Mouse (Mus musculus) adrenal gland, postnatal 36 days (tissue): ENCODE data around the gene Uba7. TPM values are rescaled to one million over a fixed set of nuclear protein-coding genes. Genes with fewer than 3 reads are reported as not detected.

ENCODE experiments used
- DNase-seq, 2 experiments: peaks; one replicate each; pipeline ENCODE4 v3.0.0; 2021; ENCODE audit warnings: mixed read lengths in 1 of 2
- total RNA-seq, 2 experiments: library from RNA; stranded (reverse); gene quantifications; 2 replicates each; pipeline ENCODE4 v1.2.3; 2021

Gene Uba7
- total RNA-seq, 2 experiments from 2014 or later, result 15.8 to 21.3 TPM

DNA sequence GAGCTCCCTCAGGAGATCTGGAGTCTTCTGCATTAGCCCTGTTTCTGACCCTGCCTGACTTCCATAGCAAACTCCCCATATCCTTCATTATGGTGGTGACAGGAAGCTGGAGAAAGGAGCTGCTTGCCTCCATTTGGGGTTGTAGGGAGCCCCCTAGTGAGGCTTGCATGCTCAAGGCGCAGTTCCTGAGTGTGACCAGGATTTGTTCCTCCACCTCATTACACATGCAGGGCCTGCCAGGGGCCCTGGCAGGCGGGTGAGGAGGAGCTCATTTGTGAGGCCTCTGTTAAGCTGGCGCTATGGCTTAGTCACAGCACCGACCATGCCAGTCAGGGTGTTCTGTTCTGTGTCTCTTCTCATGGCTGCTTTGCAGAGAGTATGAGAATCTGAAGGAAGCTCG lies 13.4 kb upstream of the Uba7 start:
- peak in 1 of 2 experiments; percentile 49 for DNase-seq

DNA sequence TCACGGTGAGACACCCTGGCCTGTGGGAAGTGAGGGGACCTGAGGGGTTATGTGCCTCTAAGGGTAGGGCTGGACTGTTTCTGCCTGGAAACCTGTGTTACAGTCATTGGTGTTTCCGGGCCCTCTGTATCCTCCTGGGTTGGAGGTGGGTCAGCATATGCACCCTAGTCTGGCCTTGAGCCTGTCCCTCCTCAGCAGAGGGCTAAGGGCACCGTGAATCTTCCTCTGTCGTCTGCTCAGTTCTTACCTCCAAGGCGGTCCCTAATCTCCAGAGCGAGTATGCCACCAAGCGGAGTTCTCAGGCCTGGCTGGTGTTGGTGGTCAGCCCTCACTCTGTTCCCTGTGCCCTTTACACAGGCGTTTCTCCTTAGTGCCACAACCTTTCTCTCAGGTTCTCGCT lies 12.4 kb upstream of the Uba7 start:
- no peak for DNase-seq

DNA sequence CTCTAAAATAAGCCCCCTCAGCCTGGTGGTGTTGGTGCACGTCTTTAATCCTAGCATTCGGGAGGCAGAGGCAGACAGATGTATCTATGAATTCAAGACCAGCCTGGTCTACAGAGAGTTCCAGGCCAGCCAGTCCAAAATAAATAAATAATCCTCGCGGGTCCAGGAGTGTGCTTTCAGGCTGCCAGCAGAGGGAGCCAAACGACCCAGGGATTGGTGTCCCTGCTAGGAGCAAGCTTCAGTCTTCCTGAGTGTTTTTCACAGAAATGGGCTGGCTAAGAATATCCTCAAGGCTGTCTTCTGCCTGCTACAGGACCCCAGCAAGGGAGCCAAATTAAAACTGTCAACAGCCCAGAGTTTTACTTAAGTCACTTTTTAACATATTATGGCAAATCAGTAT lies 11.6 kb upstream of the Uba7 start:
- DNase-seq, result peak; percentile 85 to 91

DNA sequence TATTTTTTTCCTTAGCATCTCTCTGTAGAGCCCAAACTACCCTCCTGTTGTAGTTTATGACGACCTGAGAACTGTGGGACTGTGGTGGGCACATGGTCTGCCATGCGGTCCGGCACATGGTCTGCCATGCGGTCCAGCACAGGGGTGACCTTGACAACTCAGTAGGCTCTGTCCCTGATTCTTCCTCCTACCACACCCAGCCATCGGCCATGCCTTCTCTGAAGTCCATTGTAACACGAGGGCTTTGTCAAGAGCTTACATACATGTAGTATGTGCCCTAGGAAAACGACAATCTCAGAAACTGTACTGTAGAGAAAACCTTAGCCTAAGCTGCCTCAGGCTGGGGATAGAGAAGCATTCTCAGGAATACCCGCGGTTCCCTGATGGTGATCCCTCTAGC lies 10.6 kb upstream of the Uba7 start:
- no peak for DNase-seq

DNA sequence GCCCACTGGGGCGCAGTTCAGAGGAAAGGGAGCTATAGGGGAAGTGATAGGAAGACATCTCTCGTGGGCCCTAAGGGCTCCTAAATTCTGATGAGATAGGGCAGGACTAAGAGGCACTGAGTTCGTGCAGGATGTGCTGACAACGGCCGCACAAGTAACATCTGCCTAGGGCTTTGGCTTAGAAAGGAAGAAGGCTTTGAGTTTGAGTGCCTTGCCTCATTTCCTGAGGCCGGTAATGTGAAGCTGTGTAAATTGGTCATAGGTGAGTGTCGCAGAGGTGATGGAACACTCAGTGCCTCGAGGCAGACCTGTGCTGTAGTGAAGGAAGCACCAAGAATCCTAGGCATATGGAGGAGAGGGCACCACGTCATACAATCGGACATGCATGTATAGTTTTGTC lies 8.6 kb upstream of the Uba7 start:
- DNase-seq, result no peak

DNA sequence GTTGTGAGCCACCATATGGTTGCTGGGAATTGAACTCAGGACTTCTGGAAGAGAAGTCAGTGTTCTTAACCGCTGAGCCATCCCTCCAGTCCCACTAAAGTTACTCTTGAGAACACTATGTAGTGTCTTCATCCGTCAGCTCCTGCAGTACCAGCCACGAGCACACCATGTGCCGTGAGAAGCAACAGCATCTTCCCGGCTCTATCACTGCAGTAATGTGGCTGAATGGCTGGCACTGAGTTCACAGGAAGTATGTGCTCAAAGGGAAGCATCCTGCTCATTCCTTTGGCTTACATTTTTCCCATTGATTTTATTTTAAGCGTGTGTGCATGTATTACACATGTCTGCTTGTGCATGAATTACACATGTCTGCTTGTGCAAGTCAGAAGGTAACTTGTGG lies 7.9 kb upstream of the Uba7 start:
- no peak for DNase-seq

DNA sequence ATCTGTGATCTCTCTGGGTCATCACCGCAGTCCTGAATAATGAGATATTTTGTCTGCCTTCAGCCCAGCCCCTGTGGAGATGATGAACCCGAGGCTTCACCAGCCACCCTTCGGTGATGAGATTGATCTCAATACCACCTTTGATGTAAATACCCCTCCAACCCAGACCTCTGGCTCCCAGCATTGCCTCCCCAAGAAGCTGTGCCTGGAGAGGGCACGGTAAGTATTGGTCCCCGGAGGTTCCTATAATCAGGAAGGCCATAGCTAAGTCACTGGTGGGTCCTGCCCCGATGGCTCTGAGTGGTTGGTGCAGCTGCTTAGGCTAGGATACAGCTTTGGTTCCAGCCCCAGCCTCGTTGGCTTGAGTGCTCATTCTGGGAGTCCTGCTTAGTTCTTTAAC lies 6.8 kb upstream of the Uba7 start:
- DNase-seq, result no peak

DNA sequence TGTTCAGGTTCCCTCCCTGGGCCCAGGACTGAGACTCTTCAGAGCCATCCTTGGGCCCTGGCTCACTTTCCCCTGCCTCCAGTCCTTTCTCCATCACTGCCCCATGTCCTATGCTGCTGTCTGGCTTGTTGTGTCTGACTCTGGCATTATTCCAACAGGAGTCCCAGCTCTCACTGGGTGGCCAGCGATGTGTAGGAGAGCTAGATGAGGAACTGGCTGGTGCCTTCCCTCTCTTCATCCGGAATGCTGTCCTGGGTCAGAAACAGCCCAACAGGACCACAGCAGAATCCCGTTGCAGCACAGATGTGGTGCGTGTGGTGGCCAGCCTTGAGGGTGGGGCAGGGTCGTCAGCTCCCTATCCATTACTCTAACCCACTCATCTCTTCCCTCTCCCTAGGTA lies 5.0 kb upstream of the Uba7 start:
- no peak for DNase-seq

DNA sequence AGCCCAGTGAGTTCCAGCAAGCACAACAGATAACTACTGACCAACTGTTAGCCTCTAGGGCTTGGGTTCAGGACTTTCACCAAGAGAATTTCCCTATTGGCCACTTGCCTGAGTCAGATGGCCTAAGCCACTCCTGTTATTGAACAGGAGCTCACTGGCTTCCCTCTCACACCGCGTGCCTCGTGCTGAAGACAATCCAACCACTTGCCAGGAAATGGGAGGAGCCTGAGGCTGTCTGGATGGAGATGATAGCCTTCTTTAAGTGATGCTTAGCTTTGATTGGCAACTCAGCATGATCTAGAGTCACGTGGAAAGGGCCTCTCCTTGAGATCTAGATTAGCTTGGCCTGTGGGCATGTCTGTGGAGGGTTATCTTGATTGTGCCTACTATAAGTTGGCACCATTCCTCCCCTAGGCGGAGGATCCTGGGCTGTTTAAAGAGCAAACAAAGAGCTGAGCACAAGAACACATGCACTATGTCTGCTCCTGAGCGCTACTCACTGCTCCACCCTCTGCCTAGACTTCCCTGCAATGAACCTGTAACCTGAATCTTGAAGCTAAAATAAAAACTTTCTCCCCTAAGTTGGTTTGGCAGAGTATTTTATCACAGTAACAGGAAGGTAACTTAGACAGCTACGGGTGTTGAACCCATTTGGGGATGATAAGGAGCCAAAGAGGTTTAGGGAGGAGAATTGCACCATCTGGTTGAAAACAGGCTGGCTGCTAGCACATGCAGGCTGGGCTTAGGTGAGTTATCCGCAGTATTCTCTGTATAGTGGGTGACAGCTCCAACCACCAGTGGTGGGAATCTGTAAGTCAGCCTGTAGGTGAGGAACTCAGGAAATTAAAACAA lies 3.4 kb upstream of the Uba7 start:
- DNase-seq, result no peak

DNA sequence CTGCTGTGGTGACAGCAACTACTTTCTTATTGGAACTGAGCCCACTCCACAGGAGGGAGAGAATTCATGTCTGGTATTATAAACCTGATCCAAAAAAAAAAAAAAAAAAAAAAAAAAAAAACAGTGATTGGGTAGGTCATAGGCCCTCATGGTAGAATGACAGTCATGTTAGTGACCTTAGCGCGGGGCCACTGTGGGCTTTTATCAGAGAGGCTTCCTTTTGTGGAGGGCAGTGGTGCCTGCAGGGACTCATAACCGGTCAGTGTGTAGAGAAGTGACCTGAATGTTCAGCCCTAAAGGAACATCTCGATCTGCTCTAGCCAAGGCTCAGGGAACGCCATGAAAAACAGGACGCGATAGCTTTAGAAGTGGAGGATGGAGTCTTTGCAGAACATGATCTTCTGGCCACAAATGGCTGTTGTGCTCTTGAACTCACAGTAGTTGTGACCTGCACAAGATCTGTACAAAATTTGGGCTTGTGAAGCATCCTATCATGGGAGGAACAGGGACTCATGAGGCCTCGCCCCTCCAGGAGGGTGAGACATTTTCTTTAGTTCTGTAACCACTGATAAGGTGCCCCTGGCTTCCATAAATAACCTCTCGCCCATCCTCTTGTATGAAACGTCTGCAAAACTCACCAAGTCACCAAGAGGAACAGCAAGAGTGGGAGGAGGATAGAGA lies 674 bp upstream of the Uba7 start:
- DNase-seq, result no peak

DNA sequence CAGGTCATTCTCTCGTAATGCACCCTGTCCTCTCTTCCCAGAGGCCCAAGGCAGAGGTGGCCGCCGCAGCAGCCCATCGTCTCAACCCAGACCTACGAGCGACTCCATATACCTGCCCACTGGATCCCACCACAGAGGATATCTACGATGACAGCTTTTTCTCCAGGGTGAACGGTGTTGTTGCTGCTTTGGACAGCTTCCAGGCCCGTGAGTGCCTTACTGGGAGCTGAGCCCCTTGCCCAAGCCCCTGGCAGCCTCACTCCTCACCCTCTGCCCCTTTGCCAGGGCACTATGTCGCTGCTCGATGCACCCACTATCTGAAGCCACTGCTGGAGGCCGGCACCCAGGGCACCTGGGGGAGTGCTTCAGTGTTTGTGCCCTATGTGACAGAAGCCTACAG lies 3.5 kb downstream of the Uba7 start:
- no peak for DNase-seq

DNA sequence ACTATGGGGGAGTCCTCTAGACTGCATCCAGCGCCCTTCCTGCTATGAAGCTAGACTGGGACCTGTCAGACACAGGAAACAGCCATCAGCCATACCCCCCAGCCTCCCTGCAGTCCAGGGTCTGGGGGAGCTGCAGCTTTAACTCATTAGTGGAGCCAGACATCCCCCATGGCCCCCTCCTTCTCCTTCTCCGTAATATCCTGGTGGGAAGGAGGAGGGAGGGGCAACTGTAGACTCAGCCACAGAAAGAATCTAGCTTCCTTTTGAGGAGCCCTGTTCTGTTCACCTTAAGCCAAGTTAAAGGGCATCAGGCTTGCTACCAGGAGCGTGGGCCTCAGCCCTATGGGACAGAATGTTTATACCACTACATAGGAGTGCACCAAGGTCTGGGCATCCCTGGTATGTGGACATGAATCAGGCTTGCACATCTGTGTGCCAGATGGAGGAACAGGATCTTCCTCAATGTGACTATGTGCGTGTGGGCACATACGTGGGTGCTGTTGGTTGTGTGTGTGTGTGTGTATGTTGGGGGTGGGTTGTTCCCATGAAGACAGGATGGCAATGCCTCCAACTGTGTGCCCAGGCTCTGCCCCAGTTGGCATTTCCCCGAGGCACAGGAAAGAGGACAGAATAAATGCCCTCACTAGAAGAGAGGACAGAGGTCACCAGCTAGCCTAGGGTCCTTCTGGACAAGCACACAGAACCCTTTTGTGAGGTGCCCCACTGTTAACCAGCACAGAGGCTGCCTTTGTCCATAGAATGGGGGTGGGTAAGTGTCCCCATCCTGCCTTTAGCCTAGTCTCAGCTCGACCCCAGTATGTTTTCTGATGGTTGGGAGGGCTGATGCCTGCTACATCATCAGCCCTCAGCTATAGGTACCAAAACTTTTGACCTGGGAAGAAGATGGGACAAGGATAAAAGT lies 6.6 kb downstream of the Uba7 start:
- DNase-seq, result no peak

DNA sequence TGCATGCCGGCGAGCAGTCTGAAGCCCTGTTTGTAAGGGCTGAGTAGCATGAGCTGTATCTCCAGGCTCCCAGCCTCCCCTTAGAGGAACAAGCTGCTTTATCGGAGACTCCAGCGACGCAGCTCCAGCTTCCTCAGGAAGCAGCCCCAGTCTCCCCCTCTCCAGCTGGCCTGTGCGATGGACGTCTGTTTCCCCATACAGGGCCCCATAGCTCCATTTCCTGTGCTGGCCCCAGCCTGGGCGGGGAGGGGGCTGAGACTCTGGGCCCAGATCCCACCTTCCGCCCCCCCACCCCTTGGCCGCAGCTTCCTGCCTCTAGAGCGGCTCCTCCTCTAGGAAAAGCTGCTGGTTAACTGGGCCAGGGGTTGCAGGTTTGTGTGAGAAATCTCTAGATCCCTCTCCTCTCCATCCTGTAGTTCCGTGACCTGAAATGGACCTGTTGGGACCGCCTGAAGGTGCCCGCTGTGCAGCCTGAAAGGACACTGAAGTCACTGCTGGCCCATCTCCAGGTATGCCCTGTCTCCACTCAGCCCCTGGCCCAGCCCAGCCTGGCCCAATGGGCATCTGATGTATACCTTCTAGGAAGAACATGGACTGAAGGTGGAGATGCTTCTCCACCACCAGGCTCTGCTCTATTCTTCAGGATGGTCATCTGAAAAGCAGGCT lies 7.5 kb downstream of the Uba7 start, which contains the start of gene Gm20661:
Gene Gm20661, plus strand, starts transcription at position 378 of the 666 bp plus-strand sequence.
- DNase-seq, result peak; percentile 61 to 74

DNA sequence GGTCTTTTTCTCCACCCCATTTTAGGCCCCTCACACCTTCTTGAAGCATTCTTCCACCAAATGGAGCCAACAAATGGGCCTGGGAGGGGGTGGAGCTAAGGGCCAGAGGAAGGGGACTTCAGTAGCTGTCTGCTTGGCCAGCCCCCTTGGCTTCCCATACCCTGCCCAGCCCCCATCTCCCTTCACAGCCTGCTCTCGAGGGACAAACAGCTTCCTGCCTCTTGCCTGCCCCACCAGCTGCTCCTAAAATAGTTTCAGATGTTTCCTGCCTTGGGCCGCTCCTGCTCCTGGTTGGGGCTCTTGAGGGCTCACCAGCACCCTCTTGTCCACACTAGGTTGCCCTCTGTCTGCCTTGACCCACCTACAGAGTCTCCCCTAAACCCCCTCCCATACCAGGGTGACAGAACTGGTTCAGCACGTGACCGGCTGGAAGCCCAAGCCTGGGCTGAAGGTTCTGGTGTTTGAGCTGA lies 8.2 kb downstream of the Uba7 start:
- DNase-seq, result peak; percentile 68 to 85

DNA sequence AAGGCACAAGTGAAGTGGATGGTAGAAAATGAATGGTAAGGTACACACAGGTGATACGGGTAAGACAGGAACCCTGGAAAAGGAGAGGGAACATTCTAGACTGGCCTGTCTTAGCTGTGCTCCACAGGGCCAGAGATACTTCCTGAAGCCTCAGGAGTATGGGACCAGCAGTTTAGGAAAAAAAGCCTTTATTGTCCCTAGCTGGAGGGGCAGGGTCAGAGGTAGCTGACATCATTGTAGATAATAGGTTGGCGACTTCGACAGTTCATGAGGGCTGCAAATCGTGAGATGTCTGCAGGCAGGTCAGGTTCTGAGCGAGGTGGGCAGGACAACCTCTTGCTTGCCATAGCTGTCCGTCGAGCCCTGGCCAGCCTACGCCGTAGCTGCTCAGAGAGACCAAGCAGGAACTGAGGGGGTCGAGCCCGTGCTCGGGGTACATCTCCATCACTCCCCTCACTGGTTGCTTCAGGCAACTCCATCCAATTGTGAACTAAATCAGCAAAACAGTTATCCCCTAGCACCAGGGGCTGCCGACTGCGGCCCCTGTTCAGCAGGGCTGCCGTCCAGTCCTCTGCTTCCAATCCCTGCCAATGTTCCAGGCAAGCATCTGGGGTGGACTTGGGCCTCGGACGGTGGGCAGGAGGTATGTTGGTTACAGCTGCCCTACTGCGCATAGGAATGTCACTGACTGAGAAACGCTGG lies 8.9 kb downstream of the Uba7 start:
- DNase-seq, result no peak

DNA sequence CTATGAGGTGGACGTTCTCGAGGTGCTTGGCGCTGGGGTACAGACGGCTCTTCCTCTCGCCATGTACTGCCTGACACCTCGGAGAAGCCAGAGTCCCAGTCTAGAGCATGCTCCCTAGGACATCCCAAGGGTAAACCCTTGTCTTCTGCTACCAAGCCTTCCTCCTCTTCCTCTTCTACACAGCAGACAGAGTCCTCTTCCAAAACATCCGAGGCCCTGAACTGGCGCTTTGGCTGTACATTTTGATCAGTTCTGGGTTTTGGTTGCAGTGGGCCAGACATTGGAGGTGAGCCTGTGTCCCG lies 9.4 kb downstream of the Uba7 start:
- no peak for DNase-seq

DNA sequence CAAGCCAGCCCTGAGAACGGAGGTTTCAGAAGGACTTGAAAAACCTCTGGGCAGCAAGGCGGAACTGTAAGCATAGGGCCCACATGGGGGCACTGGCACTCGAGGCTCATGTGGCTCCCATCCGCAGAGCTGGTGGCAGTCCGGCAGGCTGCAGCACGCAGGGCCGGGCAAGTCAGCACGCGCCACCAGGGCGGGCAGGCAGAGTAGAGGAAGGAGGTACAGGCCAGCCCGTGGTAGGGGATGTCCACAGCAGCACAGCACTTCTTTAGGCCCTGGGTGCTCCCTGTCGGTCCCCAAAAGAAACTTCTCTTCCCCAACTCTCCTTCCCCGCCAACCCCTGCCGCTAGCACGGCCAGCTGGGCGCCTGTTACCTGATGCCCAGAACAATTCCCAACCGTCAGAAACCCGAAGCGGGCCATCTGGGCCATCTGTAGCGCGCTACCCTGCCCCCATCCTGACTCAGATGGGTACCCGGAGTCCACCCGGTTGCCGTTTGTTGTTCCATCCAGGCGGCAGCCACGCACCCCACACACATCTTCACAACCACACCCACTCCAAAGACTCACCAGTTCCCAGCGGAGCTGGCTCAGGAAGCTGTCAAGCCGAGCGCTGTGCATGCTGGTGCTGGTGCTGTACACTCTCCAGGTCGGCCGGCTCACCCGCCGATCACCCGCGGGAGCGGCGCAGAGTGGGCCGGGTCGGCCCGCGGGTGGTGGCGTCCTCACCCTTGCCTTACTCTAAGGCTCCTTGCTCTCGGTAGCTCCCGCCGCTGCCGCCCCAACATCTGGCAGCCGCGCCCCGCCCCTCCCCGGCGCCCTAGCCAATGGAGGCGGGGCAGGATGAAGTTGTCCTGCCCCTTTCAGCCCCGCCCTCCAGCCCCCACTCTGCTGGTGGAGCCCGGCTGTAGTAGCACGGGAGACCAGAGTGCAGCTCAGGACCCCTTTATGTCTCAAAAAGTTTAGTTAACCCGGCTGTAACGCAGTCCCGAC lies 10.1 kb downstream of the Uba7 start, which contains the start of gene Inka1:
Gene Inka1, minus strand, starts transcription at position 749 of the 989 bp plus-strand sequence.
- peak; percentile 92 to 97 for DNase-seq

DNA sequence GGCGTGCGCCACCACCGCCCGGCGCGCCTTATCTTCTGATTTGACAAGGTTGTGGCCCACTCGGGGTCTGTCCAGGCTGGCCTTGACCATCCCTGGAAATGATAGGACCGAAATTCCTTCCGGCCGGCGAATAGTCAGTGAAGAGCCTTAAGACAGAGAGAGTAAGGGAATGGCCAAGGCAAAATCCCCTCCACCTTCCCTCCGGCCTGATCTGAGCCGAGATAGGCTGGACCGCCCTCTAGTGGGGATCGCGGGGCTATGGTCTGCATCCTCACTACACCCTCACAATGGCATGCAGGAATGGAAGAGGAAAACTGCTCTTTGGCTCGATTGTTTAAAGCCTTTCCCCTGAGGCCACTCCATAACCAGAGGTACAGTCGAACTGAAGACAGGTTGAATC lies 11.1 kb downstream of the Uba7 start:
- peak; percentile 87 to 92 for DNase-seq

DNA sequence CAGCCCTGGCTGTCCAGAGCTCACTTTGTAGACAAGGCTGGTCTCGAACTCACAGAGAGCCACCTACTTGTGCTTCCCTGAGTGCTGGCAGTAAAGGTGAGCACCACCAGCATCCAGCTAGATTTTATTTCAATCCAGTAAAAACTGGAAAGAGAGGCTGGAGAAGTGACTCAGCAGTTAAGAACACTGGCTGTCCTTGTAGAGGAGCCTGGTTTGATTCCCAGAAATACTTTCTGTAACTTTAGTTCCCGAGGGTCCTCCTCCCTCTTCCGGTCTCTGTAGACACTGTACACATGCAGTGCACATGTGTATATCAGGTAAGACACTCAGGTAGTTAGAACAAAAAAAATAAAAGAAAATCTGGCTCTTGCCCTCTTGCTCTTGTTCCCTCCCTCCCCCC lies 12.6 kb downstream of the Uba7 start:
- no peak for DNase-seq

DNA sequence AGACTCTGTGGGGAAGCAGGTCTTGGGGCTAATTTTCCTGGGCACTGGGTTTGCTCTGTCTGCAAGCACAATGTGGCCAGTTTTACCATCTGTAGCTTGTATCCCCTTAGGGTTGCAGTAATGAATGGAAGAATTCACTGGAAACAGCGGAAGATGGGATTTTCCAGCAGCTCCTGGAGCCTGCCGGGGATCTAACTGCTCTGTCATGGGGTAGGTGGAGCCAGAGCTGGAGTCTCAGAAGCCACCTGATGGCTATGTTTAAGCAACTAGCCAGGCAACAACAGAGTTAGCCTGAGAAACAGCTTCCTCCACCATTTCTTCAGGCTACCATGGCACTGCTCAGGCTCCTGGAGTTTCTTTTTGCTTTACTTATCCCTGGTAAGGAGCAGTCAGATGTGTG lies 16.9 kb downstream of the Uba7 start, which contains the start of gene Cdhr4:
Gene Cdhr4, plus strand, starts transcription at position 301 of the 400 bp plus-strand sequence.
- DNase-seq, result no peak
